ENCODE assay signal across 16 mouse cellular contexts in genomic region chr6:140380588-140380987, GRCm38 (mm10).
"Had no signal": no experiment of that assay in that cellular context is flagged by ENCODE, and none has a peak within 500 bp of the region (broad histone marks: within the 10 kb centered on the region; RNA-seq: fewer than 3 reads in every experiment).

No protein-coding gene starts in this region.

- H3K27ac ChIP-seq: midbrain, embryonic 10.5 days; midbrain, embryonic 12.5 days; neural tube, embryonic 12.5 days; stomach, embryonic 15.5 days; stomach, postnatal 0 days had no signal

- DNase-seq: lung, adult 18-20 months; lung, embryonic 14.5 days; lung, postnatal 10 days; lung, postnatal 4 days; midbrain, embryonic 14.5 days; right cerebral cortex, postnatal 14 days; thymus, adult 2 months; thymus, postnatal 25 days; thymus, postnatal 4 days had no signal

- H3K9ac ChIP-seq: lung, embryonic 14.5 days; midbrain, embryonic 12.5 days; neural tube, embryonic 12.5 days; stomach, embryonic 15.5 days had no signal

- ATAC-seq: midbrain, embryonic 16.5 days had no signal

- H3K4me2 ChIP-seq: lung, embryonic 14.5 days; midbrain, embryonic 12.5 days; neural tube, embryonic 12.5 days; stomach, embryonic 15.5 days had no signal

- H3K9me3 ChIP-seq: midbrain, embryonic 10.5 days; midbrain, embryonic 12.5 days; neural tube, embryonic 12.5 days; stomach, embryonic 15.5 days had no signal

- H3K4me3 ChIP-seq: midbrain, embryonic 10.5 days; midbrain, embryonic 12.5 days; myocyte; neural tube, embryonic 12.5 days; stomach, embryonic 15.5 days had no signal

- H3K27me3 ChIP-seq: midbrain, embryonic 12.5 days; neural tube, embryonic 12.5 days; stomach, embryonic 15.5 days had no signal

- H3K36me3 ChIP-seq: midbrain, embryonic 10.5 days; midbrain, embryonic 12.5 days; neural tube, embryonic 12.5 days; stomach, embryonic 15.5 days had no signal

- H3K4me1 ChIP-seq: midbrain, embryonic 10.5 days; neural tube, embryonic 12.5 days; stomach, embryonic 15.5 days had no signal
